Mouse (Mus musculus) inflammation-experienced regulatory T-cells, adult 6 months (primary cell): Measurements from ENCODE around the gene Olfr789. TPM values are rescaled to one million over a fixed set of nuclear protein-coding genes. Genes with fewer than 3 reads are reported as not detected.

Source experiments
- ATAC-seq: one replicate; pipeline ENCODE4 v1.8.0; 2017
- polyA plus RNA-seq, 3 experiments: library from polyadenylated mRNA; unstranded; fragments of 100-300 nt; shearing (Covaris generic); gene quantifications; one replicate each; pipeline ENCODE4 v1.2.1; 2017

The Olfr789 gene
- polyA plus RNA-seq = not detected

- no peak for ATAC-seq
Observed at GRCm38 (mm10) chr10:129484452-129484851, at the start of gene Olfr789. Gene Olfr789, plus strand, starts transcription at chr10:129484752.

GRCm38 (mm10) chr10:129461562-129461961, 23.0 kb upstream of the Olfr789 start, which contains the start of gene Olfr787:
Gene Olfr787, plus strand, starts transcription at chr10:129461862.
- no peak for ATAC-seq

- ATAC-seq = no peak
Observed at GRCm38 (mm10) chr10:129470698-129471097, 13.9 kb upstream of the Olfr789 start, which contains the start of gene Olfr788. Gene Olfr788, plus strand, starts transcription at chr10:129470998.

- ATAC-seq = no peak
Observed at GRCm38 (mm10) chr10:129473256-129473655, 11.3 kb upstream of the Olfr789 start.

GRCm38 (mm10) chr10:129473723-129474122, 10.8 kb upstream of the Olfr789 start:
- no peak for ATAC-seq

GRCm38 (mm10) chr10:129490101-129490500, 5.5 kb downstream of the Olfr789 start:
- no peak for ATAC-seq

- ATAC-seq = no peak
Observed at GRCm38 (mm10) chr10:129498192-129498591, 13.6 kb downstream of the Olfr789 start, which contains the start of gene Olfr790. Gene Olfr790, plus strand, starts transcription at chr10:129498492.

GRCm38 (mm10) chr10:129521492-129521891, 36.9 kb downstream of the Olfr789 start, which contains the start of gene Olfr791:
Gene Olfr791, plus strand, starts transcription at chr10:129521792.
- ATAC-seq = no peak

- ATAC-seq = no peak
Observed at GRCm38 (mm10) chr10:129538862-129539261, 54.3 kb downstream of the Olfr789 start, which contains the start of gene Olfr792. Gene Olfr792, plus strand, starts transcription at chr10:129539162.

Other genes starting within 250 kb of the Olfr789 start
- not detected for gene Olfr774, start 248.5 kb upstream of the Olfr789 start, polyA plus RNA-seq
- not detected for gene Olfr775, start 236.3 kb upstream of the Olfr789 start, polyA plus RNA-seq
- gene Olfr776, start 225.6 kb upstream of the Olfr789 start, polyA plus RNA-seq = not detected
- gene Olfr777, start 213.3 kb upstream of the Olfr789 start, polyA plus RNA-seq = not detected
- not detected for gene Olfr780, start 166.6 kb upstream of the Olfr789 start, polyA plus RNA-seq
- not detected for gene Olfr781, start 155.9 kb upstream of the Olfr789 start, polyA plus RNA-seq
- gene Olfr782, start 135.9 kb upstream of the Olfr789 start, polyA plus RNA-seq = not detected
- not detected for gene Olfr784, start 100.7 kb upstream of the Olfr789 start, polyA plus RNA-seq
- gene Olfr785, start 79.3 kb upstream of the Olfr789 start, polyA plus RNA-seq = not detected
- not detected for gene Olfr786, start 57.4 kb upstream of the Olfr789 start, polyA plus RNA-seq
- gene Olfr787, start 22.9 kb upstream of the Olfr789 start, polyA plus RNA-seq = under 1 TPM in 2 of 3 experiments, not detected in 1; 0.18 to 0.20 TPM
- gene Olfr788, start 13.8 kb upstream of the Olfr789 start, polyA plus RNA-seq = not detected
- gene Olfr790, start 13.7 kb downstream of the Olfr789 start, polyA plus RNA-seq = not detected
- not detected for gene Olfr791, start 37.0 kb downstream of the Olfr789 start, polyA plus RNA-seq
- gene Olfr792, start 54.4 kb downstream of the Olfr789 start, polyA plus RNA-seq = not detected
- gene Olfr794, start 82.9 kb downstream of the Olfr789 start, polyA plus RNA-seq = not detected
- gene Olfr796, start 127.8 kb downstream of the Olfr789 start, polyA plus RNA-seq = not detected
- gene Olfr798, start 143.2 kb downstream of the Olfr789 start, polyA plus RNA-seq = under 1 TPM in 1 of 3 experiments, not detected in 2; 0.13 TPM
- gene Olfr799, start 152.7 kb downstream of the Olfr789 start, polyA plus RNA-seq = not detected
- gene Olfr800, start 172.9 kb downstream of the Olfr789 start, polyA plus RNA-seq = not detected
- gene Olfr801, start 189.1 kb downstream of the Olfr789 start, polyA plus RNA-seq = under 1 TPM in 1 of 3 experiments, not detected in 2; 0.75 TPM
- not detected for gene Olfr802, start 203.4 kb downstream of the Olfr789 start, polyA plus RNA-seq
- not detected for gene Olfr803, start 209.5 kb downstream of the Olfr789 start, polyA plus RNA-seq
- gene Olfr804, start 218.5 kb downstream of the Olfr789 start, polyA plus RNA-seq = not detected
- gene Olfr805, start 244.6 kb downstream of the Olfr789 start, polyA plus RNA-seq = not detected